Mouse (Mus musculus) embryonic fibroblast, embryonic 13.5 days (primary cell): Measurements from ENCODE around the gene Tspan18.

Source experiments
- CTCF ChIP-seq: IDR thresholded peaks from 2 replicates; pipeline ENCODE4 v1.5.1; 2011; ENCODE audit warnings: mild to moderate bottlenecking, control low read depth, low read length, moderate library complexity, borderline replicate concordance; ENCODE audit not compliant: insufficient read depth
- POLR2A ChIP-seq: IDR thresholded peaks from 2 replicates; pipeline ENCODE4 v1.6.1; 2011; ENCODE audit warnings: low read depth, mild to moderate bottlenecking, control low read depth, low read length, moderate library complexity

GRCm38 (mm10) chr2:93339373-93340106 is 5.2 kb upstream of the Tspan18 start:
- no peak for TF ChIP-seq CTCF
- TF ChIP-seq POLR2A, result no peak
